Mouse (Mus musculus) lung, adult 2 months (tissue): ENCODE measurements around the gene 4930518I15Rik. TPM values are rescaled to one million over a fixed set of nuclear protein-coding genes. Genes with fewer than 3 reads are reported as not detected.
"Not testable (repeated sequence)": the region's sequence is repeated elsewhere in the genome, so short reads cannot be mapped to it uniquely, and the experiment has no call there.

Experiments
- DNase-seq: peaks from one replicate; pipeline ENCODE4 v3.0.0; 2022
- H3K4me1 ChIP-seq: fragments of 200-500 bp; 2 replicates; pipeline ENCODE4 v1.6.1; 2011; ENCODE audit warnings: low read length; ENCODE audit not compliant: control insufficient read depth, insufficient read depth
- H3K4me3 ChIP-seq: fragments of 200-500 bp; replicated peaks from 2 replicates; pipeline ENCODE3; 2011; ENCODE audit warnings: low read depth, mild to moderate bottlenecking, control low read depth, low read length; ENCODE audit errors: extremely low read depth
- CTCF ChIP-seq: fragments of 200-500 bp; IDR thresholded peaks from 2 replicates; pipeline ENCODE4 v1.5.1; 2011; ENCODE audit warnings: mild to moderate bottlenecking, low read length, control low read depth; ENCODE audit not compliant: insufficient read depth
- POLR2A ChIP-seq: fragments of 200-500 bp; IDR thresholded peaks from 2 replicates; pipeline ENCODE4 v1.6.1; 2011; ENCODE audit warnings: low read depth, mild to moderate bottlenecking, control low read depth, low read length, borderline replicate concordance; ENCODE audit errors: extremely low read depth
- whole genome bisulfite sequencing: fragments of 180-500 bp; shearing (Covaris S2); methylation state at CpG from one replicate; pipeline ENCODE4 v1.1.7; 2018; 5-methylcytosine and 5-hydroxymethylcytosine counted together
- polyA plus RNA-seq: library from polyadenylated mRNA; depleted of rRNA; stranded (reverse); fragments of >200 nt; gene quantifications from 2 replicates; pipeline ENCODE4 v1.2.3, GENCODE M21; 2012

Gene 4930518I15Rik
- polyA plus RNA-seq, 1 experiment, result 1.7 TPM

- 57% methylated on average over 15 of the region's 15 CpGs for WGBS
- TF ChIP-seq CTCF (no peak), POLR2A (no peak)
- DNase-seq, result no peak
- no peak overlapping the region for H3K4me3 ChIP-seq
- H3K4me1 ChIP-seq, result 0 out of 2 replicates have a peak, but pooled peaks cover 2% of the 10 kb centered on the region
Observed at GRCm38 (mm10) chr2:156894496-156895265, 36.9 kb upstream of the 4930518I15Rik start.

- WGBS, result 75% methylated on average over 6 of the region's 6 CpGs
- DNase-seq, result no peak
- no peak overlapping the region for H3K4me3 ChIP-seq
- TF ChIP-seq CTCF (no peak), POLR2A (no peak)
- 0 out of 2 replicates have a peak, but pooled peaks cover under 1% of the 10 kb centered on the region for H3K4me1 ChIP-seq
Observed at GRCm38 (mm10) chr2:156892821-156893220, 35.1 kb upstream of the 4930518I15Rik start.

GRCm38 (mm10) chr2:156892240-156892639 is 34.5 kb upstream of the 4930518I15Rik start:
- Histone ChIP-seq H3K4me1 (no peaks in the 10 kb centered on the region), H3K4me3 (no peak overlapping the region)
- no peak for DNase-seq
- TF ChIP-seq POLR2A (no peak), CTCF (no peak)
- 65% methylated on average over 3 of the region's 3 CpGs for WGBS

GRCm38 (mm10) chr2:156888490-156888889 is 30.7 kb upstream of the 4930518I15Rik start:
- WGBS, result 60% methylated on average over 3 of the region's 3 CpGs
- H3K4me1 ChIP-seq, result peaks cover 4% of the 10 kb centered on the region

GRCm38 (mm10) chr2:156887017-156887416 is 29.3 kb upstream of the 4930518I15Rik start, which contains the start of gene Sla2:
TSS of gene Sla2 (minus strand) at chr2:156887192.
- no peak; the same call in 1 of the 2 replicates for TF ChIP-seq POLR2A
- no peak for TF ChIP-seq CTCF
- H3K4me1 ChIP-seq, result peaks cover 4% of the 10 kb centered on the region
- WGBS, result 45% methylated on average over 6 of the region's 6 CpGs
- no peak for DNase-seq
- H3K4me3 ChIP-seq, result no peak within 1 kb of the TSS

More at GRCm38 (mm10) chr2:156888490-156888889, 30.7 kb upstream of the 4930518I15Rik start:
- no peak for TF ChIP-seq CTCF
- TF ChIP-seq POLR2A, result no peak
- no peak overlapping the region for H3K4me3 ChIP-seq
- no peak for DNase-seq

GRCm38 (mm10) chr2:156886084-156886631 is 28.4 kb upstream of the 4930518I15Rik start:
- DNase-seq, result no peak
- WGBS, result 71% methylated on average over 10 of the region's 10 CpGs
- H3K4me1 ChIP-seq, result peaks cover 4% of the 10 kb centered on the region
- no peak overlapping the region for H3K4me3 ChIP-seq
- TF ChIP-seq POLR2A (no peak), CTCF (no peak)

GRCm38 (mm10) chr2:156885666-156886065 is 27.9 kb upstream of the 4930518I15Rik start:
- not testable (repeated sequence) for H3K4me3 ChIP-seq
- WGBS, result 70% methylated on average over 2 of the region's 2 CpGs

GRCm38 (mm10) chr2:156884396-156885211 is 26.9 kb upstream of the 4930518I15Rik start:
- no peak for TF ChIP-seq CTCF
- no peak for TF ChIP-seq POLR2A
- 63% methylated on average over 10 of the region's 10 CpGs for WGBS

More at GRCm38 (mm10) chr2:156885666-156886065, 27.9 kb upstream of the 4930518I15Rik start:
- not testable (repeated sequence) for DNase-seq, H3K4me1 ChIP-seq

GRCm38 (mm10) chr2:156882431-156883001 is 24.8 kb upstream of the 4930518I15Rik start:
- 46% methylated on average over 10 of the region's 10 CpGs for WGBS
- Histone ChIP-seq H3K4me3 (no peak overlapping the region), H3K4me1 (peaks cover 13% of the 10 kb centered on the region)
- TF ChIP-seq CTCF (no peak), POLR2A (no peak)
- no peak for DNase-seq

More at GRCm38 (mm10) chr2:156884396-156885211, 26.9 kb upstream of the 4930518I15Rik start:
- DNase-seq, result no peak
- peaks cover 4% of the 10 kb centered on the region for H3K4me1 ChIP-seq
- no peak overlapping the region for H3K4me3 ChIP-seq
